Mouse (Mus musculus): ENCODE measurements around the gene Slc9a3r1.

The Slc9a3r1 gene

GRCm38 (mm10) chr11:115162205-115162601 lies 938 bp upstream of the Slc9a3r1 start:
- DNase-seq (ENCODE audit: extremely low spot score) = no peak

GRCm38 (mm10) chr11:115163568-115164150 lies 518 bp downstream of the Slc9a3r1 start:
- peak; percentile 65 for DNase-seq (ENCODE audit: extremely low spot score)

GRCm38 (mm10) chr11:115164341-115164975 lies 1.3 kb downstream of the Slc9a3r1 start:
- DNase-seq (ENCODE audit: extremely low spot score) = peak; percentile 48

GRCm38 (mm10) chr11:115164976-115165374 lies 1.8 kb downstream of the Slc9a3r1 start:
- DNase-seq (ENCODE audit: extremely low spot score) = peak; percentile 37

- no peak for DNase-seq (ENCODE audit: extremely low spot score)
Measured at GRCm38 (mm10) chr11:115166776-115167175, 3.6 kb downstream of the Slc9a3r1 start.

GRCm38 (mm10) chr11:115167631-115168249 lies 4.6 kb downstream of the Slc9a3r1 start:
- no peak for DNase-seq (ENCODE audit: extremely low spot score)

GRCm38 (mm10) chr11:115169430-115169829 lies 6.3 kb downstream of the Slc9a3r1 start:
- no peak for DNase-seq (ENCODE audit: extremely low spot score)

- DNase-seq (ENCODE audit: extremely low spot score) = peak; percentile 15
Measured at GRCm38 (mm10) chr11:115171125-115171524, 8.0 kb downstream of the Slc9a3r1 start.

GRCm38 (mm10) chr11:115172825-115173287 lies 9.7 kb downstream of the Slc9a3r1 start:
- peak; percentile 38 for DNase-seq (ENCODE audit: extremely low spot score)

GRCm38 (mm10) chr11:115173549-115174339 lies 10.6 kb downstream of the Slc9a3r1 start:
- peak; percentile 57 for DNase-seq (ENCODE audit: extremely low spot score)

GRCm38 (mm10) chr11:115176399-115177190 lies 13.5 kb downstream of the Slc9a3r1 start:
- no peak for DNase-seq (ENCODE audit: extremely low spot score)

GRCm38 (mm10) chr11:115177559-115178195 lies 14.5 kb downstream of the Slc9a3r1 start:
- DNase-seq (ENCODE audit: extremely low spot score) = no peak

GRCm38 (mm10) chr11:115178766-115179165 lies 15.6 kb downstream of the Slc9a3r1 start:
- DNase-seq (ENCODE audit: extremely low spot score) = no peak

GRCm38 (mm10) chr11:115179191-115179590 lies 16.1 kb downstream of the Slc9a3r1 start:
- no peak for DNase-seq (ENCODE audit: extremely low spot score)

GRCm38 (mm10) chr11:115179881-115180280 lies 16.7 kb downstream of the Slc9a3r1 start:
- no peak for DNase-seq (ENCODE audit: extremely low spot score)

- peak; percentile 88 for DNase-seq (ENCODE audit: extremely low spot score)
Measured at GRCm38 (mm10) chr11:115181913-115182638, 18.9 kb downstream of the Slc9a3r1 start.

GRCm38 (mm10) chr11:115184973-115185372 lies 21.8 kb downstream of the Slc9a3r1 start:
- no peak for DNase-seq (ENCODE audit: extremely low spot score)

- peak; percentile 98 for DNase-seq (ENCODE audit: extremely low spot score)
Measured at GRCm38 (mm10) chr11:115187224-115187639, 24.1 kb downstream of the Slc9a3r1 start, which contains the start of gene Tmem104. Tmem104 (plus strand) TSS chr11:115187487.

GRCm38 (mm10) chr11:115187693-115188092 lies 24.6 kb downstream of the Slc9a3r1 start, which contains the start of gene Nat9:
Nat9 (minus strand) TSS chr11:115187859.
- DNase-seq (ENCODE audit: extremely low spot score) = no peak

All from embryo, embryonic 9.5 days (tissue).